Mouse (Mus musculus): ENCODE measurements at regions not wholly inside any gene's neighbourhood (a gene's known extent, or its start where the extent isn't known, plus 50 kb on each side); places are given as distances from the start of the nearest gene placed in this dataset.

- no peak for DNase-seq (ENCODE audit: low spot score)
These were observed 1114.7 kb downstream of the Sorcs1 start for GRCm38 (mm10) chr19:49563612-49564256.

GRCm38 (mm10) chr19:49539445-49540407 is 1138.7 kb downstream of the Sorcs1 start:
- DNase-seq (ENCODE audit: low spot score): peak; percentile 16
